Mouse (Mus musculus) intestine, postnatal 0 days (tissue): Measurements from ENCODE around the gene Ascl1. TPM values are rescaled to one million over a fixed set of nuclear protein-coding genes. Genes with fewer than 3 reads are reported as not detected.

Experiments
- ATAC-seq: fragments of 200-750 bp; cut with Nextera tagmentation; 2 replicates; pipeline ENCODE4 v1.8.0; 2017; ENCODE audit warnings: mild to moderate bottlenecking, moderate TSS enrichment, moderate library complexity
- H3K27ac ChIP-seq: fragments of 300-500 bp; sonication (generic); 2 replicates; pipeline ENCODE4 v1.5.1; 2014; ENCODE audit warnings: mild to moderate bottlenecking, low read depth, low read length, moderate library complexity
- H3K27me3 ChIP-seq: fragments of 300-500 bp; sonication (generic); replicated peaks from 2 replicates; pipeline ENCODE4 v1.6.1; 2014; ENCODE audit warnings: low read length, mixed read lengths; ENCODE audit not compliant: control insufficient read depth, insufficient read depth
- H3K36me3 ChIP-seq: fragments of 300-500 bp; sonication (generic); 2 replicates; pipeline ENCODE4 v1.6.1; 2014; ENCODE audit warnings: mild to moderate bottlenecking, moderate library complexity; ENCODE audit not compliant: control insufficient read depth, insufficient read depth
- H3K4me1 ChIP-seq: fragments of 300-500 bp; sonication (generic); replicated peaks from 2 replicates; pipeline ENCODE4 v1.6.1; 2014; ENCODE audit warnings: antibody characterized with exemption, low read length, mixed read lengths; ENCODE audit not compliant: control insufficient read depth, insufficient read depth
- H3K4me2 ChIP-seq: fragments of 300-500 bp; sonication (generic); replicated peaks from 2 replicates; pipeline ENCODE4 v1.6.1; 2014; ENCODE audit warnings: low read depth, mild to moderate bottlenecking, moderate library complexity
- H3K4me3 ChIP-seq: fragments of 300-500 bp; sonication (generic); 2 replicates; pipeline ENCODE4 v1.5.1; 2014; ENCODE audit warnings: low read depth, low read length
- H3K9ac ChIP-seq: fragments of 300-500 bp; sonication (generic); 2 replicates; pipeline ENCODE4 v1.6.1; 2014; ENCODE audit warnings: mild to moderate bottlenecking, low read depth, low read length
- H3K9me3 ChIP-seq: fragments of 300-500 bp; sonication (generic); 2 replicates; pipeline ENCODE4 v1.6.1; 2016; ENCODE audit warnings: mixed run types; ENCODE audit not compliant: control insufficient read depth
- CTCF ChIP-seq: sonication (generic); IDR thresholded peaks from 2 replicates; pipeline ENCODE4 v1.5.1; 2016; ENCODE audit warnings: low read depth, mild to moderate bottlenecking, control low read depth, antibody characterized with exemption, moderate library complexity
- WGBS: fragments of 180-500 bp; shearing (Covaris S2); extraction: QIAGEN DNeasy Blood & Tissue Kit; methylation state at CpG from one replicate; pipeline ENCODE4 v1.1.7; 2014; 5-methylcytosine and 5-hydroxymethylcytosine counted together
- polyA plus RNA-seq: library from polyadenylated mRNA; unstranded; fragments of >200 nt; fragmentation: Nextera tagmentation; extraction: Ambion mirVana; gene quantifications from 2 replicates; pipeline ENCODE4 v1.2.1, GENCODE M21; 2015

Ascl1 gene
- polyA plus RNA-seq, 1 experiment from 2014 or later, result 3.6 TPM

GRCm38 (mm10) chr10:87508581-87508980 is 15.1 kb upstream of the Ascl1 start:
- H3K27ac ChIP-seq, result no peak overlapping the region
- H3K36me3 ChIP-seq, result no peaks in the 10 kb centered on the region
- no peak overlapping the region for H3K9ac ChIP-seq
- H3K4me3 ChIP-seq, result no peak overlapping the region
- H3K27me3 ChIP-seq, result peaks cover 7% of the 10 kb centered on the region
- H3K9me3 ChIP-seq, result no peaks in the 10 kb centered on the region
- no peak overlapping the region for H3K4me2 ChIP-seq
- H3K4me1 ChIP-seq, result no peaks in the 10 kb centered on the region
- 74% methylated on average over 4 of the region's 4 CpGs for WGBS
- no peak for TF ChIP-seq CTCF
- no peak for ATAC-seq

DNA sequence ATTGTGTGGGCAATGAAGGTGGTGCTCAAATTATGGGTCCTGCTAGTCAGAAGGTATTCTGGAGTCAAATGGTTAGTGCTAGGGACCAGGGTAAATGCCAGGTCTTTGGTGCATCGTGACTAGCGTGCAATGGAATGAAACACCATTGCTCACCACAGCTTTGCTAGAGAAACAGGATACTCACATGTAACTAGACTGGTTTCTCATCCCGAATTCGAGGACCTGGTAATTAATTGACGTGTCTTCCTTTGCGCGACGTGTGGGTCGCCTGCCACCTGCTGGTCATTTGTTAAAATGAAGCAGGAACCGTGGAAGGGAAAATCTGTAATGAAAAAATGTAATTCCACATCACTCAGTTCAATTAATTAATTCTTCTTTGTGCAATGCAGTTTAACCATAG is 10.5 kb upstream of the Ascl1 start:
- peak; percentile 91 for TF ChIP-seq CTCF
- ATAC-seq, result no peak
- Histone ChIP-seq H3K4me2 (no peak overlapping the region), H3K27me3 (peaks cover 43% of the 10 kb centered on the region), H3K9ac (no peak overlapping the region), H3K36me3 (no peaks in the 10 kb centered on the region), H3K4me1 (no peaks in the 10 kb centered on the region), H3K4me3 (no peak overlapping the region), H3K9me3 (no peaks in the 10 kb centered on the region), H3K27ac (no peak overlapping the region)
- 2% methylated on average over 10 of the region's 10 CpGs for WGBS

DNA sequence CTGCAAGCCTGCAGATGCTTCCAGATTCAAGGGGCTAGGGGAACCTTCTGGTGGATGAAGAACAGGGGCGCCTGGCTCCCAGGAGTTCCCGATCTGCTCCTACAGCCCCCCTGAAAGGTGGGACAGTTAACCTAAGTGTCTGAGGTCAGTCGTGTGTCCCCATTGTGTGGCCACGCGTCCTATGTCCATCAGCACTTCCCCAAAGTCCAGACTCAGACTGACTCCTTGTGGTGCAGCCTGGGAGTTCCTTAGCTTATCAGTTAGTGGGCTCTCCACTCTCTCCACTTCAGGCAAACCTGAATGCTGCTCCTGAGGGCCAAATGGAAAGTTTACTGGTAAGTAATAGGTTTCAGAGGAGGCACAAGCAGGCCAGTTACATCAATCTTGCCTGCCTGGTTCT is 8.8 kb upstream of the Ascl1 start:
- peak; percentile 54 for TF ChIP-seq CTCF
- ATAC-seq, result no peak

GRCm38 (mm10) chr10:87501659-87502042 is 8.2 kb upstream of the Ascl1 start:
- Histone ChIP-seq H3K36me3 (no peaks in the 10 kb centered on the region), H3K4me2 (no peak overlapping the region), H3K9ac (no peak overlapping the region), H3K4me3 (no peak overlapping the region), H3K9me3 (0 out of 2 replicates have a peak, but pooled peaks cover 5% of the 10 kb centered on the region), H3K27me3 (peaks cover 59% of the 10 kb centered on the region), H3K27ac (no peak overlapping the region), H3K4me1 (no peaks in the 10 kb centered on the region)
- no peak for ATAC-seq
- WGBS, result 16% methylated on average over 7 of the region's 7 CpGs
- TF ChIP-seq CTCF, result 0 out of 2 replicates have a peak, but pooled peaks have one; percentile 4

More for the DNA sequence above, 8.8 kb upstream of the Ascl1 start:
- Histone ChIP-seq H3K9ac (no peak overlapping the region), H3K9me3 (0 out of 2 replicates have a peak, but pooled peaks cover 5% of the 10 kb centered on the region), H3K4me3 (no peak overlapping the region), H3K36me3 (no peaks in the 10 kb centered on the region), H3K27ac (no peak overlapping the region), H3K4me1 (no peaks in the 10 kb centered on the region), H3K27me3 (peaks cover 55% of the 10 kb centered on the region), H3K4me2 (no peak overlapping the region)
- WGBS, result 28% methylated on average over 5 of the region's 5 CpGs

- Histone ChIP-seq H3K4me1 (no peaks in the 10 kb centered on the region), H3K4me2 (no peak overlapping the region), H3K4me3 (no peak overlapping the region), H3K27ac (no peak overlapping the region), H3K9ac (no peak overlapping the region), H3K9me3 (0 out of 2 replicates have a peak, but pooled peaks cover 5% of the 10 kb centered on the region), H3K36me3 (no peaks in the 10 kb centered on the region), H3K27me3 (peaks cover 61% of the 10 kb centered on the region)
- TF ChIP-seq CTCF, result no peak
- 20% methylated on average over 20 of the region's 20 CpGs for WGBS
- no peak for ATAC-seq
Observed at GRCm38 (mm10) chr10:87500926-87501658, 7.6 kb upstream of the Ascl1 start.

GRCm38 (mm10) chr10:87497056-87497455 is 3.6 kb upstream of the Ascl1 start:
- no peak for TF ChIP-seq CTCF
- Histone ChIP-seq H3K4me3 (no peak overlapping the region), H3K27ac (no peak overlapping the region), H3K4me1 (no peaks in the 10 kb centered on the region), H3K36me3 (no peaks in the 10 kb centered on the region), H3K27me3 (peaks cover 78% of the 10 kb centered on the region), H3K9me3 (0 out of 2 replicates have a peak, but pooled peaks cover 5% of the 10 kb centered on the region), H3K4me2 (no peak overlapping the region), H3K9ac (no peak overlapping the region)
- ATAC-seq, result no peak
- 87% methylated on average over 2 of the region's 2 CpGs for WGBS
